Mouse (Mus musculus): Measurements from ENCODE around the gene Metap1d.

- TF ChIP-seq CTCF (IDR thresholded peaks at IDR 0.05; ENCODE audit: borderline replicate concordance, insufficient read depth, low read depth, low read length) (no peak), POLR2A (IDR thresholded peaks at IDR 0.05; ENCODE audit: borderline replicate concordance, insufficient read depth, low read length) (no peak)
Observed at GRCm38 (mm10) chr2:71550330-71550729, 97.3 kb downstream of the Metap1d start.

All from cerebellum, adult 2 months (tissue).